Mouse (Mus musculus) frontal cortex, postnatal 36 days (tissue): Measurements from ENCODE around the gene Ifi27.
"Not testable (repeated sequence)": the region's sequence is repeated elsewhere in the genome, so short reads cannot be mapped to it uniquely, and the experiment has no call there.

Experiments
- DNase-seq, 2 experiments: peaks; one replicate each; pipeline ENCODE4 v3.0.0; 2022; ENCODE audit warnings: low spot score in 2 of 2

The Ifi27 gene

DNA sequence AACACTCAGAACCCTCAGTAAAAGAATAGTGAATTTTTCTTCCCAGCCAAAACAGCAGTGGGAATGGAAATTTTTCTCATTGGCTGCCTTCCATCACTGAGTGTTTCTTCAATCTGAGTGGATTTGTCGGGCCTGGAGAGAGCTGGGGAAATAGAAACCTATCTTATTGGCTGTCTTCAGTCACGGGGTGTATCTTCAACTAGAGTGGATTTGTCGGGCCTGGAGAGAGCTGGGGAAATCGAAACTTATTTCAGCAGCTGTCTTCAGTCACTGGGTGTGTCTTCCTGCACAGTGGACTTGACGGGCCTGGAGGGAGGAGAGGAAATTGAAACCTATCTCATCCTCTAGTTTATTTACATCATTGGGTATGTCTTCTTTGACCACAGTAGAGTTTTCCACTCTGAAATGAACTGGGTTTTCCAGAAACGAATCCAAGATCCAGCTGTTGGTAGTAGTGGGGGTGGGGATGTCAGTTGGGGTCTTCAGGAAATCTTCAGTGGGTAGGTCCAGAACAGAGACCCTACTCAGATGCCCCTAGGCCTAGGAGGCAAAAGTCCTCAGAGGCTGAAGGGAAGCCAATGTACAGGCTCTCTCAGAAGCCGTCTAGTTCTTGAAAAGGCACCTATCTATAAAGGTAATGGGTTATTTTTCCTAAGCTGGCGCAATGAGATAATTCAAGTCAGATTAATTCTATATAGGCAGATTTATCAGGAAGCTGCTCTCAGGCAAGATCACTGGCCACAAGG lies at the start of gene Ifi27:
Gene Ifi27 (plus strand): TSS at position 226 of the 746 bp plus-strand sequence.
- DNase-seq, result peak; percentile 37 to 68

DNA sequence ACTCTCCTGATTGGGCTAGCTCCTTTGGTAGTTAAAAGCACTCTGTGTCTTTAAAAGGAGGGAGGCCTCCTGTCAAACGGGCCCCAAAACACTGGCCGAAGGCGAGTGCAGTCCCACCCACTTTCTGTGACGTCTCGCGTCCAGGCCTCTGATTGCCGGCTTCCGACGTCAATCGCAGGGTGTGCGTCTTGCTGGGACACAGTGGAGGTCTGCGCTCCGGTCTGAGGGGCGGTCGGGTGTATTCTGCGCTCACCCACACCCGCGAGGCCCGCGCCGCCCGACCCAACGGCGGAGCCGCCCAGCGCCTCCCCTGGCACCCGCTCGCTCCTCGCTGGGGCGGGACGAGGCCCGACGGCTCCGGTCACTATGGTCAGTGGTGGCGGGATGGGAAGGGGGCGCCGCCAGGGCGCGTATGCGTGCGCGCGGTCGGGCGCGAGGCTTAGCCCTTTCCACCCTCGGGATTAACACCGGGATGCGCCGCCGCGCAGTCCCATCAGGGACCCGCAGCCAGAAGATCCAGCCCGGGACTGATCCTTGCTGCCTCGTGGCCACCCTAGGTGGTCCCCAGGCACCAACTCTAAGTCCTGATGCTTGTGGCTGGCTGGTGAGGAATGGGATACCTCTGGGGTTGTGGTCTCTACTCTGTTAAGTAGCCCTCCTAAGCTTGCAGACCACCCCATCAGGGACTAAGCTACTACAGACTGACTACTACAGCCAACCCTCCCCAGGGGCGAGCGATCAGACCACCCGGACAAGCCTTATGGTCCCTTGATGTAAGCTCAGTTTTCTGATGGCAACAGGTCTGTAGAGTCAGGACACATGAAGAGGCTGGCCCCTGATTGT lies 45.3 kb upstream of the Ifi27 start, which contains the start of gene Otub2:
Gene Otub2 (plus strand): TSS at position 178 of the 843 bp plus-strand sequence.
- DNase-seq, result peak; percentile 96 to 99

DNA sequence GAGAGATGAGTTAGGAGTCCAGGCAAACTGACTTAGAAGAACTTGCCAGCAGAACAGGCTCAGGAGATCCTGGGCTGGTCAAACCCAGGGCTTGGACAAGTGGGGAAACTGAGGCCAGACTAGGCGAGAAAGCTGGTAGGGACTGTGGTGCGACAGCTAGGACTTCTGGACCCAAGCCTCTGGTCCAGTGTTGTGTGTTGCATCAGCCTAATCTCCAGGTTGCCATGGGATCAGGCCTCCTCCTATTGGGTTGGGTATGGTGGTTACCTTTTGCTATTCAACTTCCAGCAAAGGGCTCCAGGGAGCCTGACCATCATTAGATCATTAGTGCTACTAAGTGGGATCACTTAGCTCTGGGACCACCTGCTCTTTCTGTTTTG lies 44.7 kb upstream of the Ifi27 start:
- no peak for DNase-seq

DNA sequence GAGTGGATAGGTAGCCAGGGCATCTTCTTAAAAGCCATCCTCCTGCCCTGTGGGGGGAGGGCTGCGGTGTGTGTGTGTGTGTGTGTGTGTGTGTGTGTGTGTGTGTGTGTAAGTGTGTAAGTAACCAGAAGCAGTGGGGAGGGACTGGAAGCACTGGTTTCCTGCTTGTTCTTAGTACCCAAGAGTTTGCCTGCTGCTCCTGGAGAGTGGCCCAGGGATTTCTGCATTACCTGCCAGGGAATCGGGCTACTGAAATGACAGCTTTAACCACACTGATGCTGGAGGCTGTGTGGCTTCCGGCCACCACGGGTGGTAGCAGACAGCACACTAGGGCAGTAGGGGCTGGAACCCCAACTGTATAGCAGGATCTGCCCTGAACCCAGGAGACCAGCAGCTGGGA lies 44.0 kb upstream of the Ifi27 start:
- no peak for DNase-seq

DNA sequence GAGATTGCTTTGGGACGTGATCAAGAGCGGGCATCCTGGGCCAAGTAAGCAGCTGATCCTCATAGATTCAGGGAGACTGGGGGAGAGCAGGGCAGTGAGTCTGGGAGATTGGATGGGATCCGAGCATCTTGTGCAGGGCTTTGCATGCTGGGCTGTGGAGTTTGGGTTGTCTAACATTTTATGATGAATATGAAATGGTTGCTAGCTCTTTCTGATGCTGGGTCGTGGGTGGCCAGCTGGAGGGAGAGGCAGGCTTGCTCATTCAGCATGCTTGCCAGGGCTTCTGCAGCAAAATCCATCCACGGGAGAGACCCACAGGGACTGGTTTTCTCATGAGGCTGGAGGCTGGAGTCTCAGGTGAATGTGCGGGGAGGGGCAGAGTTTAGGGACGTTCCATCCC lies 42.9 kb upstream of the Ifi27 start:
- DNase-seq, result peak; percentile 58 to 67

DNA sequence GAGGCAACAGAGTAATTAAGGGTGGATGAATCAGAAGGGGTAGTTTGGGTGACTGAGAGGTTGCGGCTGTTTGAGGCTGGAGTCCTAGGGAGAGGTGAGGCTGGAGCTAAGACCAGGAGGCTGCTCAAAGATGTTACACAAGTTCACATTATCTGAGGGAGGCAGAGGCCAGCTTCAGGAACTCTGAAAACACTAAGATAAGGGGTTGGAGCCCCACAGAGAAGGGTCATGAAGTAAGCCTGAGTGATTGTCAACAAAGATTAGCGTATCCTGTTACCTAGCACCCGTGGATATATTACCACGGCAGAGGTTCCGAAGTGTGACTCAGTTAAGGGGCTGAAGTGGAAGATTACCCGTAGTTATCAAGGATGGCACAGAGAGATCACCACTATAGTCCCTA lies 40.5 kb upstream of the Ifi27 start:
- no peak for DNase-seq

DNA sequence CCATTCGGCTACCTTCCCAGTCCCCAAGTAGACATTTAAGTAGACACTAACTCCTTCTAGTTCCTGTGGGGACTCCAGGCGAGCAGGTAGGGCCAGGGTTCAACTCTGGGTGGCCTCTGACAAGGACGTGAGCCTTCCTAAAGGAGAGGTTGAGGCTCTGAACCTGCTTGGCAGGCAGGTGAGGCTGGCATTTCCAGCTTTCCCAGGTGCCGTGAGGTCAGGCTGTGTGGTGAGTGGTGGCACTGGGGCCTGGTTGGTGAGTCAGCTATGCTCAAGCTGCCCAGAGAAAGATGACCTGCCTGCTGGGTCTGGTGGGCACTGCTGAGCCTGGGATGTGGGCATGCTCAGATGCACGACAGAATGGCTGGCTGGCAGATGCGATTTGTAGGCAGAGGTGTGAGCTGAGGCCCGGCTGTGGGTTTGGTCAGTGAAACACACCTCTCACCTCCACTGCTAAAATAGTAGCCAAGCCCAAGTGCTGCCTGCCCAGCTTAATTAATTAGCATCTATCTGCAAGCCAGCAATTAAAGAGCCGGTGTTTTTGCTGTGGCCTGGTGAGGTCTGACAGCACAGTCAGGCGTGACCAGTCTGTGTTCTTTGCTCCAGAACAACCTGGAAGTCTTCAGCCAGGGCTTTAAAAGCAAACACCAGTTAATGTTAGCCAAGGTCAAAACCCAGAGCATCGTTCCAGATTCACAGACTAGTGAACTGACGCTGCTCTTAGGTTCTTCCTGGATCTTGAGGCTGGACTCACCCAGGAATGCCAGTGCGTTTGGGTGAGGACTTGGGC lies 38.3 kb upstream of the Ifi27 start:
- DNase-seq, result no peak

DNA sequence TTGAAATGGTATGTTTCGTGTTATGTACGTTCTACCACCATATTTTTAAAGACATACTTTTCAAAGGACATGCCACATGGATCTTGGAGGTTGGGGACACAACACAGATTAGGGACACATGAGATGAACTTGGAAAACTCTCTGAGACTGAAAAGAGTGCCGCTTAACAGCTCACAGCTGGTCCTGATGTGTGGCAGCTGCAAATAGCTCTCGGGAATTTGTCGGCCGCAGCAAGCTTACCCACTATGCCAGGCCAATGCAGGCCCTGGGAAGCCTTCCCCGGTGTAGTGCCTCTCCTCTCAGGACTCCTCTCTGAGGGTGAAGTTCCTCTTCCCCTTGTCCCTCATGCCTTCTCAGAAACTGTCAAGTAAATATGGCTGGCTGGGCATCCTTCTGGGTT lies 37.3 kb upstream of the Ifi27 start:
- DNase-seq, result no peak

DNA sequence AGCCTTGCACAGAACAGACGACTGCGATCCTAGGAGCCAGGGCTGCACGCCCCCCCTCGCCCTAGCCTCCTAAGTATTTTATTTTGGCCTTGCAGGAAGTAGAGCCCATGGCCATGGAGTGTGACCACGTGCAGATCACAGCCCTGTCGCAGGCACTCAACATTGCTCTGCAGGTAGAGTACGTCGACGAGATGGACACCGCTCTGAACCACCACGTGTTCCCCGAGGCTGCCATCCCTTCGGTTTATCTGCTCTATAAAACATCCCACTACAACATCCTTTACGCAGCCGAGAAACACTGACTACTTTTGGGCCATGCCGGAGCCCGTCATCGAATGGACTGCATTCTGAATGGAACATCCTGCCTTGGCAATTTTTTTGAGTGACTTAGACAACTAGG lies 29.9 kb upstream of the Ifi27 start:
- DNase-seq, result no peak

DNA sequence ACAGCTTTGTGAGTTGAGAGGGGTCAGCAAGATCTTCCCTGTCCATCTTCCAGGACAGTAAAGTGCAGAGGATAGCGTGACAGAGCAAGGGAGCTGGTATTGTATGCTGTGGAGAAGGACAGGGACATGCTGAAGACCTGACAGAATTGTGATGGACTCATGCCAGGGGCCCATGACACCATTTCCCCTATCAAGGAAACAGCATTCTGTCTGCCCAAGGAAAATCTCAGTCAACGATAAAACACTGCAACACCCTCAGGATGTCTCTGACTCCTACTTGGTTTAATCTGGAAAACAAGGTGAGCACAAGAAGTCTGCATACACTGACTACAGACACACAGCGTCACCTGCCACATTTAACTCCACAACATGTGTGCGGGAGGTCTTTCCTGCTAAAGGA lies 26.3 kb upstream of the Ifi27 start, which contains the start of gene 9330161L09Rik:
Gene 9330161L09Rik (minus strand): TSS at position 101 of the 400 bp plus-strand sequence.
- no peak for DNase-seq

DNA sequence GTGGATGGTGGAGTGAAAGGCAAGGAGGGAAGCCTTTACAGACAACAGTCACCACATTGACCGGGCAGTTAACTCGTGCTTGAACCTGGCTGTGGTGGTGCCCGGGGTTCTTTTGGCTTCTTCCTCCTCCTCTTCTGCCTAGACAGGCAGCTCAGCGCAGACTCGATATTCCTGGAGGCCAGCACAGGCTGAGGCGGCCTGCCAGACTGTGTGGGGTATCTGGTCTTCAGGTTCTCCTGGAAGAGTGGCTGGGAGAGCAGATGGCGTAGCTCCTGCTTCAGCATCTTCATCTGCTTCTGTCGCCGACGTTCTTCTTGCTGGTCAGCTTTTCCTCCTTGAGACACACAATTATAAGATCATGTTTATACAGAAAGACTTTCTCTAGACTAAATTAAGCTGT lies 25.9 kb upstream of the Ifi27 start:
- DNase-seq, result peak; percentile 65 to 75

DNA sequence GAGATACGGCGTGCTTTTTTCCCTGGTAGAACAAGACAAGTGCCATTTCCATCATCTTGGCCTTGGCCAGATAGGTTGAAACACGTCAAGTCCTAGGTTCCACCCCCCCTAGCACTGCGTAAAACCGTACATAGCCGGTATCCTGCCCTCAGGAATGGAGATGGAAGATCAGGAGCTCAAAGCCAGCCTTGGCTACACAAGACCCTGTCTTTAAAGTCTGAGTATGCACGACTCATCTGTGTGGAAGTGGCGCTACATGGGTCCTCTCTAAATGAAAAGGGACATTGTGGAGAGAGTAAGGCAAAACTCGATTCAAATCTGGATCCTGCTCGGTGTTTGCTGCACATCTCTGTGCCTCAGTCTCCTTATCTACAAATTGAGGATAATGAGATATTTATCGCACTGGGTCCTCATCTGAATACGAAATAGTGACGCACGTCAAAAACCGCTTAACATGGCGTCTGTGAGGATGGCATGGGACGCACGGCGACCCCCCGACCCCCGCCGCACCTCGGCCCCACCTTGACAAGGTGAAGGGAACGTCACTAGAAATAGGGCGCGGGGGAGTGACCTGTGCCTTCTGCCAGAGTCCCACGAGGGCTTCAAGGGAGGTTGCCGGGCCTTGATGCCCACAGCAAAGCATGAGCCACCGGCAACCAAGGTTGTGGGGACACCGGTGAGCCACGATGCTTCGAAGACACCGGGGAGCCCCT lies 8.8 kb upstream of the Ifi27 start:
- DNase-seq, result no peak

DNA sequence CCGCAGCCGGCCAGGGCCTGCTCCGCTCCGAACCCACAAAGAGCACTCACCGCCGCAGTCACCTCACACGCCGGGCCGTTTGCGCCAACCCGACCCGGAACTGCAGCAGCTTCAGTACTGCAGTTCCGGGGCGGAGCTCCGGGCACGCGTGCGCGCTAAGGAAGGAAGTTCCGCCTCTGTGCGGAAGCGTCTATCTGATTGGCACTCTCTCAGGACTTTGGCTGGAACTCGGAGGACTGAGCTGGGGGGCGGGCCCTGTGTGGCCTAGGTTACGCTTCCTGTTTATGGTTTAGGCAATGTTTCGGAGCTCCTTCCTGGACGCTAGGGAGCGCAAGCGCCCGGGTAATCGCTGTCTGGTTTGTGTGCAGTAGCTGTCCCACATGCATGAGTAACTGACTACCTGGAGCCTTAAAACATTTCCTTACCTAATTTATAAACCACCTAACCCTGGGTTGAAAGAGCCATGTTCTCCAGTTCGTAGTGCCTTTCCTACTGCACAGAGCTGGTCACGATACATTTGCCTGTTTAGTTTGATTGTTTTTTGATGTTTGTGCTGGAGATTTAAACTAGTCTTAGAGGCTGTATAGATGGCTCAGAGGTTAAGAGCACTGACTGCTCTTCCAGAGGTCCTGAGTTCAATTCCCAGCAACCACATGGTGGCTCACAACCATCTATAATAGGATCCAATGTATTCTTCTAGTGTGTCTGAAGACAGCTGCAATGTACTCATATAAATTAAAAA lies 8.1 kb upstream of the Ifi27 start, which contains the start of gene Ddx24:
Gene Ddx24 (minus strand): TSS at position 102 of the 742 bp plus-strand sequence.
- DNase-seq, result peak; percentile 96 to 99

DNA sequence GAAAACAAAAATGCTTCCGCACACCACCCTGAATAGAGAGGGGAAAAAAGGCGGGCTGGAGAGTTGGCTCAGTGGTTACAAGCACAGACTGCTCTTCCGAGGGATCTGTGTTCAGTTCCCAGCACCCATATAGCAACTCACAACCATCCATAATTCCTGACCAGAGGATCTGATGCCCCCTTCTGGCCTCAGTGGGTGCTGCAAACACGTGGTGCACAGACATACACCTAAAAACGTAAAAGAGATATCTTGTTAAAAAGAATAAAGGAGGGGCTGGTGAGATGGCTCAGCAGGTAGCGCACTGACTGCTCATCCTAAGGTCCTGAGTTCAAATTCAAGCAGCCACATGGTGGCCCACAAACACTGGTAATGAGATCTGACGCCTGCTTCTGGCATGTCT lies 7.3 kb upstream of the Ifi27 start:
- no peak for DNase-seq

DNA sequence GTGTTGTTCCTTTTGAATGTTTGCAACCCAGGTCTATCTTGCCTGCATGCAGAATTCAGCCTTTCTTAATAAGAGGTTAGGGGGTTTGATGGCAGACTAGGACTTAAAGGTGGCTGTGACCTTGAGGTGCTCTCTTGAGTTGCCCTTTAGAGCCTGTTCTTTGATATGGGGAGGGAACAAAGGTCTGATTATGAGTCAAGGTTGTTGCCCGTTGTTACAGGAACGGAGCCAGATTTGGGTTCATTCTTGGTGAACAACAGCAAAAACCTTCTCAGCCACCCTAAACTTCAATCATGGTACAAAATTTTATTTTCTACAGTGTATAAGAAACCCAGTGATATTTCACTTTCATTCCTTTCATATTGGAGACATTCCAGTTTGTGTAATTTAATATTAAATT lies 581 bp upstream of the Ifi27 start:
- no peak for DNase-seq

DNA sequence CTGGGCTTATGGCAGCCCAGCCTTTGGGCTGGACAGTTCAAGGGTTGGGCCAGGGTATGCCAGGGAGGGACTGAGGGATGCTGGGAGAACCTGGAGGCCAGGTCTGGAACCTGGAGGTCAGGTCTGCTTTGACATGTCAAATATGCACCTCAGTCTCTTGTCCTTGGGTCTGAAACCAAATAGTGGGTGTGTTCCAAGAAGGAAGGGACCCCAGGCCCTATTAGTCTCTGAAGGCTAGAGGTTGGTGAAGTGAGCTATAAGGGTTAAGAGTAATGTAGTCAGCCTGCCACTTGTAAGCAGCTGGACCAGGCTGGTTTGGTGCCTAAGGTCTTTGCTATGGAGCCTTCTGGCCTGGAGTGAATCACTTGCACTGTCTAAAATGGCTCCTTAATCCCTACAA lies 850 bp downstream of the Ifi27 start:
- DNase-seq, result no peak

DNA sequence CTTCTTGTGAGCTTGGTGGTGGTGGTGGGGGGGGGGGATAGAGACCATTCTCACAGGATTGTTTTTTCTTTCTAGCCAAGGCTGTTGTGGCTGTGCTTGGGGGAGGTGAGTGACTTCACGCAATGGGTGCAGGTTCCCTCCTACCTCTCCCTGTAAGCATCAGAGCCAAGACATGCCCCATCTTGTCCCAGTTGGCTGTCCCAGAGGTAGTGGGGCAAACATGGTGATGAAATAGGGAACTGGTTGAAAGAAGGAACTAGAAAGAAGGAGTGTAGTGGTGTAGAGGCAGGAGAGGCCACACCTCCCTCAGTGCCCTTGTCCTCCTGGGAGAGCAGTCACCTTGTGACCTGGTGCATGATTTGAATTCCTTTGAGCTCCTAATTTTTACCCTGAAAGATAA lies 3.6 kb downstream of the Ifi27 start:
- no peak for DNase-seq

DNA sequence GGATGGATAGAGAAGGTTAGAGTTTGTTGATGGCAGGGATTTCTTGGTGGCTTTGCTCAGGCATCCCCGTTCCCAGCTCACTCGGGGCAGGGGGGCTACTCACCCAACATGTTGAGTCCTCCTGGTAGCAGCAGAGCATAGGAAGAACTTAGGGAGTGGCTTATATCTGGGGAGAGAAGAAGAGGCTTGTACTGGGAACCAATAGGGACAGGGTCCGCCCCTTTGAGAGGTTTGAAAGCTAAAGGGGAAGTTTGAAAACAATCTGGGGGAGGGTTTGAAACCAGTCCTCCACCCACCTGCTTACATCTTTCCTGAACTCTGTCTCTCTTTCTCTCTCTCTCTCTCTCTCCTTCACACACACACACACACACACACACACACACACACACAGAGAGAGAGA lies 9.5 kb downstream of the Ifi27 start, which contains the start of gene Ifi27l2a:
Gene Ifi27l2a (minus strand): TSS at position 157 of the 400 bp plus-strand sequence.
- DNase-seq, result no peak

DNA sequence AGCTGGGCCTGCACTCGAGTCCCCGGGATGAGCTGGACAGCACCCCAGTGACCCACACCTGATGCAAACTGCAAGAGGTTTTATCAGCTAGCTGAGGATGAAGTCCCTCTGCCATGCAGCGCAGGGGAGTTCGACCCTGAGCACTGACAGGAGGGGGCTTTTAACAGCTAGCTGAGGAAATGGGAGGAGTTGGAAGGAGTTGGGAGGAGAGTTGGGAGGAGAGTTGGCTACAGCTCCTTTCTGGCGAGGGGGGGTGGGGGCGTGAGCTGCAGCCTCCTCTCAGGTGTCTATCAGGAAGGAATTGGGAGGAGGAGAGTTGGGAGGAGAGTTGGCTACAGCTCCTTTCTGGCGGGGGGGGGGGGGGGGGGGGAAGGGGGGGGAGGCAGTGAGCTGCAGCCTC lies 10.2 kb downstream of the Ifi27 start:
- not testable (repeated sequence) for DNase-seq

DNA sequence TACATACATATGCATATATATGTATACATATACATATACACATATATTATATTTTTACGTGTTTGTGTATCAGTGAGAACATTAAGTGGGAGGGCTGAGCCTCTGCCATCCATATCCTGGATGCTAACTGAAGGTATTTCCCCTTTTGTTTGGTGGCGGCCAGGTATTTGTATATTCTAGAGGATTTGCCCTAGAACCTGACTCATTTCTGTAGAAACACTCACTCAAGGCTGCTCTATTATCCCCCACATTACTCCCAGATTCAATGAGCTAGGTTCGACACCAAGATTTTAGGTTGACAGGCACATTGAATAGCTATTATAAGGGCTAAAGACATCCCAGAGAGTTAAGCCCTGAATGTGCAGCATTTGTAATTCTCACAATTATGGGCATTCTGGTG lies 11.0 kb downstream of the Ifi27 start:
- DNase-seq, result no peak

DNA sequence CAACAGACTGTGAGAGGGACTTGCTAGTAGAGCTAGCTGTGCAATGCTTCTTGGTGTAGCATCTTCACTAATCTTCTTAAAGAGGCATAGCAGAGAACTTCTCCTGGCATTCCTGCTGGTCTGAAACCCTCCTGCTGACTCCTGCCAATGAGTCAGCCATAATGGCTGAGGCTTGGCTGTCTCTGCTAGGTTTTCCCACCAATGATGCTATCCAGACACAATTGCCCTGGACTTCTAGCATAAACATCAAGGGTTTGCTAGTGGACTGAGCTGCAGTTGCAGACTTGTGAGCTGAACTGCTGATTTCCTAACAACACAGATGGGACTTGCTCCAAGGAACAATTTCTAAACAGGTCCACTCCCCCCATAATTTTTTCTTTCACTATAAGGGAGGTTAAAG lies 19.4 kb downstream of the Ifi27 start:
- DNase-seq, result no peak
